Mouse (Mus musculus) layer of hippocampus, postnatal 14 days (tissue): Measurements from ENCODE around the gene Cldn4. TPM values are rescaled to one million over a fixed set of nuclear protein-coding genes. Genes with fewer than 3 reads are reported as not detected.

Experiments
- total RNA-seq, 2 experiments: library from RNA; stranded (reverse); gene quantifications; 2 replicates each; pipeline ENCODE4 v1.2.3; 2021

Gene Cldn4
- total RNA-seq, 2 experiments from 2014 or later: not detected

Other genes starting within 250 kb of the Cldn4 start
- 100 to 1,000 TPM in 1 of 2 experiments, 10 to 100 TPM in 1; 49.4 to 112 TPM for gene Eln, start 199.6 kb downstream of the Cldn4 start, total RNA-seq
- not detected for gene Tmem270, start 40.2 kb downstream of the Cldn4 start, total RNA-seq
- gene Cldn13, start 31.4 kb downstream of the Cldn4 start, total RNA-seq: not detected
- gene Mettl27, start 14.6 kb downstream of the Cldn4 start, total RNA-seq: 10 to 100 TPM; 14.6 to 16.5 TPM
- gene Cldn3, start 39.3 kb upstream of the Cldn4 start, total RNA-seq: 1 to 10 TPM; 2.0 to 2.7 TPM
- 10 to 100 TPM; 39.3 to 40.4 TPM for gene Abhd11, start 62.2 kb upstream of the Cldn4 start, total RNA-seq
- gene Stx1a, start 76.5 kb upstream of the Cldn4 start, total RNA-seq: 100 to 1,000 TPM; 157 to 160 TPM
- 10 to 100 TPM; 37.0 to 37.4 TPM for gene Dnajc30, start 117.3 kb upstream of the Cldn4 start, total RNA-seq
- gene Bud23, start 118.0 kb upstream of the Cldn4 start, total RNA-seq: 10 to 100 TPM; 49.4 to 51.6 TPM
- gene Vps37d, start 131.3 kb upstream of the Cldn4 start, total RNA-seq: 10 to 100 TPM; 27.5 to 28.2 TPM
- 1 to 10 TPM; 3.2 to 5.8 TPM for gene Mlxipl, start 143.0 kb upstream of the Cldn4 start, total RNA-seq
- gene Tbl2, start 202.7 kb upstream of the Cldn4 start, total RNA-seq: 10 to 100 TPM; 24.5 to 26.2 TPM
- gene Bcl7b, start 221.3 kb upstream of the Cldn4 start, total RNA-seq: 10 to 100 TPM; 34.1 to 38.3 TPM
- 10 to 100 TPM; 54.6 to 55.2 TPM for gene Baz1b, start 240.3 kb upstream of the Cldn4 start, total RNA-seq